Mouse (Mus musculus) heart, adult 2 months (tissue): ENCODE results near the gene Cmtm2b. TPM values are rescaled to one million over a fixed set of nuclear protein-coding genes. Genes with fewer than 3 reads are reported as not detected.

Source experiments
- DNase-seq, 2 experiments: peaks; one replicate each; pipeline ENCODE4 v3.0.0; 2021
- H3K27ac ChIP-seq: fragments of 200-600 bp; 2 replicates; pipeline ENCODE4 v1.8.1; 2022
- H3K27me3 ChIP-seq: fragments of 200-500 bp; 2 replicates; pipeline ENCODE4 v1.6.1; 2012; ENCODE audit warnings: mild to moderate bottlenecking, low read length, inconsistent platforms, mixed read lengths; ENCODE audit not compliant: control insufficient read depth, insufficient read depth
- H3K36me3 ChIP-seq: fragments of 200-500 bp; 2 replicates; pipeline ENCODE4 v1.6.1; 2012; ENCODE audit warnings: low read length, inconsistent platforms; ENCODE audit not compliant: control insufficient read depth, insufficient read depth
- H3K4me1 ChIP-seq: fragments of 200-500 bp; 2 replicates; pipeline ENCODE4 v1.6.1; 2011; ENCODE audit warnings: low read length; ENCODE audit not compliant: control insufficient read depth, insufficient read depth
- H3K4me3 ChIP-seq: fragments of 200-600 bp; 2 replicates; pipeline ENCODE4 v1.8.1; 2022
- H3K79me2 ChIP-seq: fragments of 200-500 bp; replicated peaks from 2 replicates; pipeline ENCODE4 v1.6.1; 2012; ENCODE audit warnings: mild to moderate bottlenecking, inconsistent platforms, low read length, moderate library complexity, mixed read lengths; ENCODE audit not compliant: control insufficient read depth, insufficient read depth
- H3K9ac ChIP-seq: fragments of 200-500 bp; 2 replicates; pipeline ENCODE4 v1.6.1; 2012; ENCODE audit warnings: low read depth, mild to moderate bottlenecking, control low read depth, inconsistent platforms, low read length, mixed read lengths
- CTCF ChIP-seq: fragments of 200-600 bp; IDR thresholded peaks from 2 replicates; pipeline ENCODE4 v1.8.1; 2022; ENCODE audit warnings: antibody characterized with exemption, mild to moderate bottlenecking, moderate library complexity
- EP300 ChIP-seq: fragments of 200-500 bp; IDR thresholded peaks from 2 replicates; pipeline ENCODE4 v1.6.1; 2011; ENCODE audit warnings: low read depth, low read length, control low read depth; ENCODE audit not compliant: insufficient read depth
- POLR2A ChIP-seq: fragments of 200-500 bp; IDR thresholded peaks from 2 replicates; pipeline ENCODE4 v1.6.1; 2011; ENCODE audit warnings: mild to moderate bottlenecking, low read depth, low read length, control low read depth; ENCODE audit not compliant: insufficient read depth
- whole genome bisulfite sequencing: fragments of 180-500 bp; shearing (Covaris S2); methylation state at CpG from one replicate; pipeline ENCODE4 v1.1.7; 2018; 5-methylcytosine and 5-hydroxymethylcytosine counted together
- intact Hi-C: fragments of 180-260 bp; cut with DNase I; formaldehyde crosslinking; loops from one replicate; pipeline ENCODE4 v1.15.1; 2025
- polyA plus RNA-seq: library from polyadenylated mRNA; depleted of rRNA; stranded (reverse); fragments of >200 nt; gene quantifications from 2 replicates; pipeline ENCODE4 v1.2.3, GENCODE M21; 2012; rRNA removed
- total RNA-seq, 2 experiments: library from RNA; stranded (reverse); gene quantifications; 2 replicates each; pipeline ENCODE4 v1.2.3; 2021

Cmtm2b gene
- total and polyA plus RNA-seq, 3 experiments: 0.12 TPM; not detected in 2

DNA sequence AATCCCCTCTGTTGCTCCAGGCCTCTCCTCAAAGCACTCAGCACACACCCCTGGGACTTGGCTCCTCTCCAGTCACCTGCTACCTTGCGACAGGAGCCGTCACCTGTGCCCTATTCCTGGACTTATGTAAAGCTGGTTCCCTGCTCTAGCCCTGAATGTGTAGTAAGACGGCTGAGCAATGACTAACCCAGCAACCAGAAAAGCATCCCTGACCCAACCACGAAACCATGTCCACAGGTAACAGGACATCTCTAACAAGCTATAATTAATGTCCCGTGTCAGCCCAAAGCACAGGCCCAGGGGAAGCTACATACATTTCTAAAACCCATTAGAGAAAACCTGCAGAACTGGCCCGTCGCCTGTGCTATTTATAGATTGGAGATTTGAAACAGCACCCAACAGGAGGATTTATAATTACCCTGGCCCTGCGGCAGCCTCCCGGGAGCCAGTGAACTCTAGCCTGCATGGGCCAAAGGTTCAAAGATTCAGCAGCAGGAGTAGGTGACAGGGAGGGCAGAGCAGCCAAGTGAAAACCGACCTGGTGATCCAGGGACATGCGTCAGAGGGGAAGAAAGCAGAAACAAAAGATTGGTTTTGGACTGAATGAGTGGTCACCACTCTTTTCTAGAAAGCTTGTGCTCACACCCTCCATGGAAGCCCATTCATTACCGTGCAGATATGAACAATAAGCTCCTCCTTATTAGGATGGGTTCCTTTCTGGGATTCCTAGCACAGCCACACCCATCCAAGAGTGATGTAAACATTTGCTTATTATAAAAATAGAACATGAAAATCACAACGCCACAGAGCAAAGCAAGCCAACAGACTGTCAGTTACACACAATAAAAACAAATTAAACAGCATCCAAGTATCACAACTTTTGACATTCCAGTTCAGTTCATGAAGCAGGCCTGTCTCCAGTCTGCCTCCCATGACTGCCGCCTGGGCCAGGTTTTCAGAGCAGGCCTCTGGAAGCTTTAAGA lies 53.1 kb downstream of the Cmtm2b start:
- intact Hi-C loops: loop anchor here (2.0 kb wide), 1 partner anchor 30 kb away; no protein-coding TSS in a partner anchor
- Histone ChIP-seq H3K4me3 (peak overlapping the region; percentile 14; the same call in 1 of the 2 replicates), H3K4me1 (peaks cover 12% of the 10 kb centered on the region), H3K79me2 (peaks cover 8% of the 10 kb centered on the region), H3K27me3 (no peaks in the 10 kb centered on the region), H3K27ac (peak overlapping the region; percentile 49), H3K9ac (0 out of 2 replicates have a peak overlapping the region, but pooled peaks have one; percentile 4), H3K36me3 (no peaks in the 10 kb centered on the region)
- TF ChIP-seq CTCF: no peak
- TF ChIP-seq EP300: no peak
- TF ChIP-seq POLR2A: no peak
- peak; percentile 38 to 62 for DNase-seq
- 18% methylated on average over 14 of the region's 14 CpGs for WGBS

DNA sequence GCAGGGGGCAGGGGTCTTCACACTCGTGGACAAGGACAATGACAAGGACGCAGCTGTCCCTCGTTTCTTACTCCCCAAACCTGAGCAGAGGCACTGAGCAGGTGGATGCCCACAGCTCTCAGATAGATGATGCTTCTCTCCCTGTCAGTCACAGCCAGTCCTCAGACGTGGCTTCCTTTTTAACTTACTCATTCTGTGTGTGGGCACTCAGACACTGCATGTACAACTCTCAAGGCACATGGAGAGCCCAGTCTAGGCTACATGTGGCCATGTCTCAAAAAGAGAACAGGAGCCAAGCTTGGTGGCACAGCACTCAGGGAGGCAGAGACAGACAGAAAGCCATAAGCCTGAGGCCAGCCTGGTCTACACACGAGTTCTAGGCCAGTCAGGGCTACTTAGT lies 53.9 kb downstream of the Cmtm2b start:
- TF ChIP-seq POLR2A: no peak
- no peak for TF ChIP-seq EP300
- no peak for TF ChIP-seq CTCF
- Histone ChIP-seq H3K4me1 (peaks cover 12% of the 10 kb centered on the region), H3K9ac (no peak overlapping the region), H3K27ac (peak overlapping the region; percentile 49), H3K4me3 (no peak overlapping the region), H3K79me2 (peaks cover 9% of the 10 kb centered on the region), H3K36me3 (no peaks in the 10 kb centered on the region), H3K27me3 (no peaks in the 10 kb centered on the region)
- WGBS: 64% methylated on average over 5 of the region's 5 CpGs
- DNase-seq: no peak
- intact Hi-C loops: loop anchor here (2.0 kb wide), 2 partner anchors 19 to 31 kb away; partner anchors contain the start of gene Cmtm4

DNA sequence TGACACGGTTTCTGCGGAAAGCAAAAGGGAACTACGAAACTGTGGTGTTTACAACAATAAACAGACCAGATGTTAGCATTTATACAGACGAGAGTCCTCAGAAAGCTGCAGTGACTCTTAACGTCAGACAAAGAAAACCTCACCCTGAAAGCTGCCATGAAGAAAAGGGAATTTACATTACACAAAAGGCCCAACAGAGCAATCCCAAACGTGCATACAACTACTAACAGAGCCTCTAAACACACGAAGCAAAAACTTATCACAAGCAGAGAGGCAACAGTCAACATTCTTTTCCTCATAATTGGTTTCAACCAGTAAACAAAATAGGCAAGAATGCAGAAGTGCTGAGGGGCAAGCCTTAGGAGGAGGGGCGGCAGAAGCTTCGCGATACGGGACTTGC lies 54.6 kb downstream of the Cmtm2b start:
- H3K27ac ChIP-seq: no peak overlapping the region
- H3K9ac ChIP-seq: no peak overlapping the region
- TF ChIP-seq CTCF: no peak
- no peak for TF ChIP-seq EP300
- TF ChIP-seq POLR2A: no peak
- no peak overlapping the region for H3K4me3 ChIP-seq
- peaks cover 13% of the 10 kb centered on the region for H3K79me2 ChIP-seq
- H3K36me3 ChIP-seq: no peaks in the 10 kb centered on the region
- DNase-seq: no peak
- 75% methylated on average over 11 of the region's 11 CpGs for WGBS
- H3K27me3 ChIP-seq: no peaks in the 10 kb centered on the region
- intact Hi-C loops: loop anchor here (2.0 kb wide), 1 partner anchor 18 kb away; the partner anchor contains the start of gene Cmtm4
- H3K4me1 ChIP-seq: peaks cover 12% of the 10 kb centered on the region

DNA sequence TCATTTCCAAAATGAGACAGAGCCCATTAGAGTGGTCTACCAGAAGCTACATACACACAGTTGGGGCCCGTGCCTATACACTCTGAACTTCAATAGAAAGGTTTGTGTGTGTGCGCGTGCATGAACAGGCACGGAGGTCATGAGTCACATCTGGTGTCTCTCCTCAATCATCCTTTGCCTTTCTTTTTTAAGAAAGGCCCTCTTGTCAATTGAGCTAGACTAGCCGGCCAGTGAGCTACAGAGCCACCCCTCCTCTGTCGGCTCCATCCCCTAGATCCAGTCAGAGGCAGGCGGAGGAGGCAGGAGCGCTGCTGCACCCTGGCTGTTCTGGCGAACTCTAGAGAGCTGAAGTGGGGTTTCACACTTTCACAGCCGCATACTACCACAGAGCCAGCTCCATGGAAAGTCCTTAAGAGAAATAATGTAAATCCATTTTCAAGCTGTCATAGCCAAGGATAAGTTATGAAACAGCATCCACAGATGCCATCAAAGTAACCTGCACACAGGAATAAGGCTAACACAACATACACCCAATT lies 57.3 kb downstream of the Cmtm2b start:
- Histone ChIP-seq H3K36me3 (peaks cover 2% of the 10 kb centered on the region; the same call in 1 of the 2 replicates), H3K4me3 (no peak overlapping the region), H3K4me1 (peaks cover 25% of the 10 kb centered on the region), H3K9ac (no peak overlapping the region), H3K27ac (no peak overlapping the region), H3K27me3 (no peaks in the 10 kb centered on the region), H3K79me2 (peaks cover 15% of the 10 kb centered on the region)
- intact Hi-C loops: no loop called here
- DNase-seq: no peak
- WGBS: 77% methylated on average over 10 of the region's 10 CpGs
- TF ChIP-seq POLR2A (no peak), CTCF (no peak), EP300 (no peak)

DNA sequence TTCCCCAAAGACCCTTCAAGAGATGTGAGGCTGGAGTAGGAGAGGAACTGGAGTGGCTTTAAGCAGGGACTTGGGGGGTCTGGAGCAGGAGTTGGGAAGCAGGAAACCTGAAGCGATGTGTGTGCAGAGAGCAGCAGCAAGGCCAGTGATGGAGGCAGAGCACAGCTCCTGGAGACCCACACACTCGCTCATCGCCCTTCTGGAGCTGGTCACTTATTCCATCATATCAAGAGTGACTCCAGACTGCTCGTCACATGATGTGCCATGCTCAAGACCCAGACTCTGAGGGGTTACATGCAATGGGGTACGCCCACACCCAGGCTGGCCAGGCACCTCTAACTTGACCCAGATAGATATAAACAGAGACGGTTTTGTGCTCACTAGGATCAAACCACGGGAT lies 58.2 kb downstream of the Cmtm2b start:
- Histone ChIP-seq H3K27me3 (no peaks in the 10 kb centered on the region), H3K36me3 (peaks cover 2% of the 10 kb centered on the region; the same call in 1 of the 2 replicates), H3K79me2 (peaks cover 15% of the 10 kb centered on the region), H3K9ac (no peak overlapping the region), H3K4me1 (peaks cover 20% of the 10 kb centered on the region), H3K27ac (no peak overlapping the region), H3K4me3 (no peak overlapping the region)
- intact Hi-C loops: no loop called here
- no peak for TF ChIP-seq POLR2A
- TF ChIP-seq CTCF: no peak
- no peak for TF ChIP-seq EP300
- WGBS: 72% methylated on average over 7 of the region's 7 CpGs
- no peak for DNase-seq

Other genes with a start within 250 kb of the Cmtm2b start
- gene Cdh5, start 220.6 kb upstream of the Cmtm2b start, total RNA-seq: 100 to 1,000 TPM; 112 to 115 TPM
- gene Cdh5, start 220.6 kb upstream of the Cmtm2b start, polyA plus RNA-seq: 113 and 128 TPM in 2 replicates
- gene Bean1, start 151.8 kb upstream of the Cmtm2b start, total RNA-seq: 1 to 10 TPM in 1 of 2 experiments, under 1 TPM in 1; 0.91 to 1.8 TPM
- gene Bean1, start 151.8 kb upstream of the Cmtm2b start, polyA plus RNA-seq: 4.0 and 4.1 TPM in 2 replicates
- gene Tk2, start 73.7 kb upstream of the Cmtm2b start, total RNA-seq: 1 to 10 TPM; 6.1 to 8.7 TPM
- gene Tk2, start 73.7 kb upstream of the Cmtm2b start, polyA plus RNA-seq: 9.8 and 10.6 TPM in 2 replicates
- gene Cklf, start 71.4 kb upstream of the Cmtm2b start, total RNA-seq: 1 to 10 TPM; 3.2 to 3.5 TPM
- gene Cklf, start 71.4 kb upstream of the Cmtm2b start, polyA plus RNA-seq: 2.8 and 3.7 TPM in 2 replicates
- not detected for gene Cmtm2a, start 29.0 kb upstream of the Cmtm2b start, total RNA-seq
- 0.10 and 0.32 TPM in 2 replicates for gene Cmtm2a, start 29.0 kb upstream of the Cmtm2b start, polyA plus RNA-seq
- not detected for gene Gm45711, start 12.1 kb upstream of the Cmtm2b start, total RNA-seq
- not detected in 2 replicates for gene Gm45711, start 12.1 kb upstream of the Cmtm2b start, polyA plus RNA-seq
- gene Cmtm1, start 12.1 kb upstream of the Cmtm2b start, total RNA-seq: not detected
- not detected in 2 replicates for gene Cmtm1, start 12.1 kb upstream of the Cmtm2b start, polyA plus RNA-seq
- not detected for gene Gm11020, start 663 bp upstream of the Cmtm2b start, total RNA-seq
- gene Gm11020, start 663 bp upstream of the Cmtm2b start, polyA plus RNA-seq: not detected in 2 replicates
- 10 to 100 TPM; 10.5 to 16.4 TPM for gene Cmtm3, start 17.2 kb downstream of the Cmtm2b start, total RNA-seq
- 39.1 and 44.1 TPM in 2 replicates for gene Cmtm3, start 17.2 kb downstream of the Cmtm2b start, polyA plus RNA-seq
- gene Cmtm4, start 73.6 kb downstream of the Cmtm2b start, total RNA-seq: 10 to 100 TPM; 10.0 to 11.4 TPM
- 7.3 and 13.4 TPM in 2 replicates for gene Cmtm4, start 73.6 kb downstream of the Cmtm2b start, polyA plus RNA-seq
- 100 to 1,000 TPM in 1 of 2 experiments, 10 to 100 TPM in 1; 86.8 to 107 TPM for gene Dync1li2, start 120.8 kb downstream of the Cmtm2b start, total RNA-seq
- gene Dync1li2, start 120.8 kb downstream of the Cmtm2b start, polyA plus RNA-seq: 20.2 and 38.5 TPM in 2 replicates
- gene Terb1, start 187.7 kb downstream of the Cmtm2b start, total RNA-seq: not detected
- gene Terb1, start 187.7 kb downstream of the Cmtm2b start, polyA plus RNA-seq: not detected in 2 replicates
- gene Nae1, start 212.4 kb downstream of the Cmtm2b start, total RNA-seq: 10 to 100 TPM; 27.0 to 31.4 TPM
- 11.0 and 28.0 TPM in 2 replicates for gene Nae1, start 212.4 kb downstream of the Cmtm2b start, polyA plus RNA-seq
- gene Car7, start 212.5 kb downstream of the Cmtm2b start, total RNA-seq: 1 to 10 TPM; 2.0 to 2.9 TPM
- 9.3 and 11.2 TPM in 2 replicates for gene Car7, start 212.5 kb downstream of the Cmtm2b start, polyA plus RNA-seq